Mouse (Mus musculus) hindbrain, postnatal 0 days (tissue): ENCODE measurements around the gene Ptprg. TPM values are rescaled to one million over a fixed set of nuclear protein-coding genes. Genes with fewer than 3 reads are reported as not detected.
"Not testable (repeated sequence)": the region's sequence is repeated elsewhere in the genome, so short reads cannot be mapped to it uniquely, and the experiment has no call there.

Source experiments
- ATAC-seq: fragments of 200-750 bp; cut with Nextera tagmentation; 2 replicates; pipeline ENCODE4 v1.8.0; 2017; ENCODE audit warnings: mild to moderate bottlenecking, moderate TSS enrichment, moderate library complexity
- DNase-seq: peaks from one replicate; pipeline ENCODE4 v3.0.0-alpha.2; 2015; ENCODE audit warnings: low spot score
- H3K27ac ChIP-seq: fragments of 300-500 bp; sonication (generic); 2 replicates; pipeline ENCODE4 v1.5.1; 2014; ENCODE audit warnings: mild to moderate bottlenecking
- H3K27me3 ChIP-seq: fragments of 300-500 bp; sonication (generic); 2 replicates; pipeline ENCODE4 v1.6.1; 2014; ENCODE audit warnings: low read length, mixed read lengths; ENCODE audit not compliant: insufficient read depth
- H3K36me3 ChIP-seq: fragments of 300-500 bp; sonication (generic); 2 replicates; pipeline ENCODE4 v1.6.1; 2014; ENCODE audit warnings: low read length, mixed read lengths; ENCODE audit not compliant: insufficient read depth
- H3K4me1 ChIP-seq: fragments of 300-500 bp; sonication (generic); 2 replicates; pipeline ENCODE4 v1.6.1; 2014; ENCODE audit warnings: antibody characterized with exemption, low read length, mixed read lengths; ENCODE audit not compliant: insufficient read depth
- H3K4me2 ChIP-seq: fragments of 300-500 bp; sonication (generic); 2 replicates; pipeline ENCODE4 v1.6.1; 2014; ENCODE audit warnings: low read depth, mild to moderate bottlenecking, low read length, moderate library complexity, mixed read lengths
- H3K4me3 ChIP-seq: fragments of 300-500 bp; sonication (generic); 2 replicates; pipeline ENCODE4 v1.5.1; 2014; ENCODE audit warnings: low read length
- H3K9ac ChIP-seq: fragments of 300-500 bp; sonication (generic); replicated peaks from 2 replicates; pipeline ENCODE4 v1.6.1; 2014; ENCODE audit warnings: mild to moderate bottlenecking, low read length, moderate library complexity, mixed read lengths
- H3K9me3 ChIP-seq: fragments of 300-500 bp; sonication (generic); 2 replicates; pipeline ENCODE4 v1.6.1; 2016; ENCODE audit warnings: low read length, mixed read lengths
- CTCF ChIP-seq: IDR thresholded peaks from 2 replicates; pipeline ENCODE4 v1.5.1; 2016; ENCODE audit warnings: antibody characterized with exemption, control low read depth, low read depth
- WGBS: fragments of 180-500 bp; shearing (Covaris S2); extraction: QIAGEN DNeasy Blood & Tissue Kit; methylation state at CpG from one replicate; pipeline ENCODE4 v1.1.7; 2014; 5-methylcytosine and 5-hydroxymethylcytosine counted together
- polyA plus RNA-seq: library from polyadenylated mRNA; unstranded; fragments of >200 nt; fragmentation: Nextera tagmentation; extraction: Ambion mirVana; gene quantifications from 2 replicates; pipeline ENCODE4 v1.2.1, GENCODE M21; 2015
- total RNA-seq: library from RNA; depleted of rRNA; stranded (reverse); fragments of >200 nt; gene quantifications from 2 replicates; pipeline ENCODE4 v1.2.3, GENCODE M21; 2014

The Ptprg gene
- total and polyA plus RNA-seq, 2 experiments from 2014 or later: 33.0 to 101 TPM

DNA sequence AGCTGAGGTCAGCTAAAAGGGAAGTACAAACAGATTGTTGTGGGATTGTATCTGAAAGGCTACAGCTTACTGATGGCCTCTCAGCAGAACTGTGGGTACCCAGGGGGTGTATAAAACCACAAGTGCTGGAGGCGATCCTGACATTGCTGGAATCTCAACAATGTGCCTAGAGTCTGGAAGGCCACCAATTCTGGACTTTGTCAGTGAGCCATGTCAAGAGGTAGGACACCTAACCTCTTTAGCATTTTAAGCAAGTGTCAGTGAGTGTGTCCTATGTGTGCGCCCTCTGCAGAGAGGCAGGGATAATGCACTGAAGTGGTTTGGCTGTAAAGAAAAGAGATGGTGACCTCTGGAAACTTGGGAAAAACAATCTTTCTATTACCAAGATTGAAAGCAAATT, 504.5 kb downstream of the Ptprg start:
- peak; percentile 33 for TF ChIP-seq CTCF
- WGBS: 68% methylated on average over 2 of the region's 2 CpGs
- DNase-seq (no peak), ATAC-seq (no peak)
- H3K9ac ChIP-seq: no peak overlapping the region
- no peak overlapping the region for H3K4me2 ChIP-seq
- no peaks in the 10 kb centered on the region for H3K9me3 ChIP-seq
- no peak overlapping the region for H3K27ac ChIP-seq
- no peaks in the 10 kb centered on the region for H3K27me3 ChIP-seq
- 0 out of 2 replicates have a peak, but pooled peaks cover 3% of the 10 kb centered on the region for H3K4me1 ChIP-seq
- H3K4me3 ChIP-seq: no peak overlapping the region
- H3K36me3 ChIP-seq: no peaks in the 10 kb centered on the region

DNA sequence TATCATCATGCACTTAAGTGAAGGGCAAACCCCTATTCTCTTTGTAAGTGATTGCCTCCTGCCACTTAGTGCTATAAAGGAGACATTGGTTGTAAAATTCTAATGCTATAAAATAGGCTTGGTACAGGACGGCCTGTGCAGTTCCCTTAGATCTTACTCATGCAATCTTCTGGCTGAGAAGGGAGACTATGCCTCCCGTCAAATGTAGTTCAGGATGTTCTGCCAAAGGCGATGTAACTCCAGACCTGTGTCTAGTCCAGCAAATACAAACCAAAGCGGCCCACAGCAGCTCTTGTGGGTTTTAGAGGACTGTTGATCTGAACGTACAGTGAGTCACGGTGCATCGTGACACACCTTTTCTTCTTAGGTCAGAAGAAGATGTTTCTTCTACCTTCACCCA, 505.8 kb downstream of the Ptprg start:
- 0 out of 2 replicates have a peak, but pooled peaks cover 3% of the 10 kb centered on the region for H3K4me1 ChIP-seq
- no peak for DNase-seq
- no peak overlapping the region for H3K9ac ChIP-seq
- WGBS: 93% methylated on average over 7 of the region's 7 CpGs
- no peaks in the 10 kb centered on the region for H3K9me3 ChIP-seq
- no peaks in the 10 kb centered on the region for H3K27me3 ChIP-seq
- no peak overlapping the region for H3K4me3 ChIP-seq
- no peak overlapping the region for H3K4me2 ChIP-seq
- no peaks in the 10 kb centered on the region for H3K36me3 ChIP-seq
- H3K27ac ChIP-seq: no peak overlapping the region
- no peak for ATAC-seq
- no peak for TF ChIP-seq CTCF

DNA sequence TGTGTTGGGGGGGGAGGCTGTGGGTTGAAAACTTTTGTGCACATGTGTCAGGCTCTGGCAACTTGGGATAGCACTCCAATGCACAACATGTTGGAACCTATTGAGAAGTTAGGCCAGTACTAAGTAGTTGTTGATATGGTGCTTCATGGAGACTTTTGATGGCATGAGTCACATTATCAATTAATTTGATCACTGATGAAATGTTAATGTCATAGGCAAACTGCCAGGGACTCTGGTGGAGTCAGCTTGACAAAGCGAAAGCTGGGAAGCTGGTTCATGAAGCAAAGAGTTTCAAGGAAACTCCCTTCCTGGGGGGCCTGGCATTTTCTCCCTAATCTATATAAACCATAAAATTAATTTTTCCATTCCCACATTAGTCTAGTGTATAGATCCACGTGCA, 508.0 kb downstream of the Ptprg start:
- not testable (repeated sequence) for H3K36me3 ChIP-seq, H3K9me3 ChIP-seq, H3K4me2 ChIP-seq, H3K4me1 ChIP-seq, H3K9ac ChIP-seq, ATAC-seq, DNase-seq, H3K4me3 ChIP-seq, H3K27ac ChIP-seq, H3K27me3 ChIP-seq
- 84% methylated on average over 2 of the region's 2 CpGs for WGBS

DNA sequence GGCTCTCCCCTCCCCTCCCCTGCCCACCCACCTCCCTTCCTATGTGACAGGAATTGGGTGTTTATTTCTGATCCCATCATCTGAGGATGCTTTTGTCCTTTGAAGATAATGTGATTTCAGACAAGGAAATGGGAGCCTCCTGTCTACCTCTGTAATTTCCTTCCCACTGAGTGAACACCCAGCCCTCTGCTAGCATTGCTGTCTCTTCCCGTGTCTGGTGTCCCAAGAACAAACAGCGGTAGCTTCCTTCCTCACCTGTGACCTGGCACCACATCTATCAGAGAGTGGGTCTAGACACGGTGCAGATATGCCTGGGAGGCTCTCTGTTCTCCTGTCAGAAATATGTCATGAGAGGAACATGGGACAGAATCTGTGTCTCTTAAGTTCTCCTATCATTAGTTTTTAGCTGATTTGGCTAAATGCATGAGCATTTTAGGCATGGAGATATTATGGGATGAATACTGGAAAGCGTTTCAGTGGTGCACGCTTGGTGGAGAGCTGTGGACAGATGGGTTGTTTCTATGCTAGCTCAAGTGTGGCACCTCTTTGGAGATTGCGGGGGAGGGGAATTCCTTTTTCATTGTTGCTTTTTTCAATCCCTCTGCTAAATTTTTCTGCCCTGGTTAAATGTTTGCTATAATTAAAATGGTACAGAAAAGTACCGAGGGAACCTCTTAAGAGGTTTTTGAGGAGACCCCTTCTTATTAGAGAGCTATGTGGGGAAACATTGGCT, 509.5 kb downstream of the Ptprg start:
- WGBS: 84% methylated on average over 7 of the region's 7 CpGs
- Histone ChIP-seq H3K4me2 (no peak overlapping the region), H3K27me3 (no peaks in the 10 kb centered on the region), H3K4me3 (no peak overlapping the region), H3K27ac (0 out of 2 replicates have a peak overlapping the region, but pooled peaks have one; percentile 7), H3K9ac (no peak overlapping the region), H3K4me1 (peaks cover 4% of the 10 kb centered on the region; the same call in 1 of the 2 replicates), H3K36me3 (no peaks in the 10 kb centered on the region), H3K9me3 (no peaks in the 10 kb centered on the region)
- TF ChIP-seq CTCF: no peak
- DNase-seq: no peak
- no peak for ATAC-seq

DNA sequence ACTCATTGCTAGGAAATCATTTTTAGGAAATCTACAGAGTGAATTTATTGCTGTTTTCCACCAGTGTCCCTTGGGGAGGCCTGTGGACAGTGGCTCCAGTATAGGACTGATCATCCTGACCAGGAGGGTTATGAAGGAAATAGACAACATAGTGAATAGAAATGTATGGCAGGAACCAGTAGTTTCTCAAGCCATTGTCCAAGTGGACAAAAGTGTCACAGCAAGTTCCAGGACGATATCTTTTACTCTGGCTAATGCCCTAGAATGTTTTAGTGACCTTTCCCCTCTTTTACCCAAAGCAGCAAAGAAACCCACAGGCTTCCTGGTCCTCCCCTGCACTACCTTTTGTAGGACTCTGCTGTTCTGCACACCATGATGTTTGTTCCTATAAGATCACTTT, 511.7 kb downstream of the Ptprg start:
- WGBS: 63% methylated on average over 1 of the region's 1 CpGs

DNA sequence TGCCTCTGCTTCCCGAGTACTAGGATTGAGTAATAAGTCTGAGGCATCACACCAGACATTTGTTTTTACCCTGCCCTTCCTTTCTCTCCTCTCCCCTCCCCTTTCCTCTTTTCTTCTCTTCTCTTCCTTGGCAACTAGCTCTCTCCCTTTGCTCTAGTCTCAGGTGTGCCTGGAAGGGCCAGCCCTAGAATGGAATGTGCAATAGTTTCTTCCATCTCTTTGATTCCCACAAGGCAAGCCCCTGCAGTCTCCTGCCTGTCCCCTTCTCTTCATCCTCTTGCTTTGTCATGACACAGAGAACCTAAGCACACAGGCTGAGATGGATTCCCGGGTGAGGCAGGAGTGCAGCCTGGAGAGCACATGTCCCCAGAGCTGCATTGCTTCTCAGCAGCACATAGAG, 512.4 kb downstream of the Ptprg start:
- no peak for ATAC-seq
- H3K36me3 ChIP-seq: no peaks in the 10 kb centered on the region

More for the DNA sequence above, 511.7 kb downstream of the Ptprg start:
- no peak for ATAC-seq
- Histone ChIP-seq H3K9ac (no peak overlapping the region), H3K4me1 (peaks cover 3% of the 10 kb centered on the region; the same call in 1 of the 2 replicates), H3K9me3 (no peaks in the 10 kb centered on the region), H3K4me2 (no peak overlapping the region), H3K4me3 (no peak overlapping the region), H3K27ac (no peak overlapping the region), H3K27me3 (no peaks in the 10 kb centered on the region), H3K36me3 (no peaks in the 10 kb centered on the region)
- TF ChIP-seq CTCF: no peak
- no peak for DNase-seq

DNA sequence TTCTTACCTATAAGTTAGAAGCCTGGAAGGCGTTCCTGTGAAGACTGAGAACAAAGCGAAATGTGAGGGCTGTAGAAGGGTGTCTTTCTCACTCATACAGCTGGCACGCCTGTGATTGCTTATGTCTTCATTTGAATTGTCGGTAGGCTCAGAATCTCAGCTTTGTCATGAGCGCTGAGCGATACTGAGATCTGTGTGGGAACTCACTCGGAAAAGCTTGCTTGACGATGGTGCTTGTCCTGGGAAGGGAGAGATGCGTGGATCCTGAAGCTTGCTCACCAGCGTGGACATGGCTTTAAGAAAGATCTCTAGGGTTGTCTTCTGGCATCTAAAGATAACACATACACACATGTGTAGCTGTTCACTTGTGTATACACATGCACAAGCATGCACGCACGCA, 516.4 kb downstream of the Ptprg start:
- Histone ChIP-seq H3K4me2 (no peak overlapping the region), H3K4me3 (no peak overlapping the region), H3K36me3 (no peaks in the 10 kb centered on the region), H3K27me3 (no peaks in the 10 kb centered on the region), H3K4me1 (peaks cover 3% of the 10 kb centered on the region; the same call in 1 of the 2 replicates), H3K9ac (no peak overlapping the region), H3K9me3 (no peaks in the 10 kb centered on the region), H3K27ac (no peak overlapping the region)
- ATAC-seq: no peak
- no peak for TF ChIP-seq CTCF
- 84% methylated on average over 12 of the region's 12 CpGs for WGBS
- DNase-seq: no peak

More for the DNA sequence above, 512.4 kb downstream of the Ptprg start:
- Histone ChIP-seq H3K9ac (no peak overlapping the region), H3K27me3 (no peaks in the 10 kb centered on the region), H3K9me3 (no peaks in the 10 kb centered on the region), H3K4me2 (no peak overlapping the region), H3K27ac (no peak overlapping the region), H3K4me3 (no peak overlapping the region), H3K4me1 (peaks cover 3% of the 10 kb centered on the region; the same call in 1 of the 2 replicates)
- WGBS: 88% methylated on average over 2 of the region's 2 CpGs
- no peak for TF ChIP-seq CTCF
- no peak for DNase-seq
